Mouse (Mus musculus) liver, embryonic 14.5 days (tissue): ENCODE measurements around the gene Prdm16.

Source experiments
- CTCF ChIP-seq: IDR thresholded peaks from 2 replicates; pipeline ENCODE4 v1.5.1; 2016; ENCODE audit warnings: antibody characterized with exemption, low read depth, control low read depth
- EP300 ChIP-seq: IDR thresholded peaks from 2 replicates; pipeline ENCODE4 v1.6.1; 2016; ENCODE audit warnings: antibody characterized with exemption, low read depth

- TF ChIP-seq CTCF (no peak), EP300 (no peak)
These were observed 46.5 kb upstream of the Prdm16 start for GRCm38 (mm10) chr4:154683068-154683752.
